Mouse (Mus musculus) small intestine, adult 2 months (tissue): ENCODE measurements around the gene 2810459M11Rik. TPM values are rescaled to one million over a fixed set of nuclear protein-coding genes. Genes with fewer than 3 reads are reported as not detected.

Source experiments
- H3K27ac ChIP-seq: fragments of 200-500 bp; 2 replicates; pipeline ENCODE4 v1.5.1; 2012; ENCODE audit warnings: low read depth, low read length, control low read depth, inconsistent platforms; ENCODE audit not compliant: insufficient read depth
- H3K27me3 ChIP-seq: fragments of 200-500 bp; 2 replicates; pipeline ENCODE4 v1.6.1; 2012; ENCODE audit warnings: mild to moderate bottlenecking, moderate library complexity, low read length, inconsistent platforms; ENCODE audit not compliant: control insufficient read depth, insufficient read depth
- H3K36me3 ChIP-seq: fragments of 200-500 bp; 2 replicates; pipeline ENCODE4 v1.6.1; 2012; ENCODE audit warnings: mild to moderate bottlenecking, low read length, control low read depth, inconsistent platforms; ENCODE audit not compliant: control insufficient read depth, insufficient read depth
- H3K4me1 ChIP-seq: fragments of 200-500 bp; 2 replicates; pipeline ENCODE4 v1.6.1; 2012; ENCODE audit warnings: low read length, inconsistent platforms, mixed read lengths; ENCODE audit not compliant: control insufficient read depth, insufficient read depth, insufficient read length
- H3K4me3 ChIP-seq: fragments of 200-500 bp; 2 replicates; pipeline ENCODE4 v1.5.1; 2012; ENCODE audit warnings: low read depth, mild to moderate bottlenecking, control low read depth, inconsistent platforms, low read length, moderate library complexity
- CTCF ChIP-seq: fragments of 200-500 bp; IDR thresholded peaks from 2 replicates; pipeline ENCODE4 v1.5.1; 2012; ENCODE audit warnings: low read depth, mild to moderate bottlenecking, control low read depth, inconsistent platforms, low read length, moderate library complexity, mixed read lengths; ENCODE audit not compliant: insufficient replicate concordance, insufficient read length; ENCODE audit errors: extremely low read depth
- POLR2A ChIP-seq: fragments of 200-500 bp; IDR thresholded peaks from 2 replicates; pipeline ENCODE4 v1.6.1; 2012; ENCODE audit warnings: low read depth, mild to moderate bottlenecking, control low read depth, inconsistent platforms, low read length, moderate library complexity
- WGBS: fragments of 180-500 bp; shearing (Covaris S2); methylation state at CpG from one replicate; pipeline ENCODE4 v1.1.7; 2018; 5-methylcytosine and 5-hydroxymethylcytosine counted together
- polyA plus RNA-seq: library from polyadenylated mRNA; depleted of rRNA; stranded (reverse); fragments of >200 nt; gene quantifications from 2 replicates; pipeline ENCODE4 v1.2.3, GENCODE M21; 2012; rRNA removed

2810459M11Rik gene
- polyA plus RNA-seq, 1 experiment = 9.4 TPM

GRCm38 (mm10) chr1:86076565-86076964 is 30.9 kb downstream of the 2810459M11Rik start:
- 95% methylated on average over 2 of the region's 2 CpGs for WGBS
- Histone ChIP-seq H3K36me3 (peaks cover 58% of the 10 kb centered on the region), H3K4me3 (no peak overlapping the region), H3K27ac (no peak overlapping the region), H3K27me3 (no peaks in the 10 kb centered on the region), H3K4me1 (no peaks in the 10 kb centered on the region)
- TF ChIP-seq CTCF = no peak
- TF ChIP-seq POLR2A = no peak

GRCm38 (mm10) chr1:86094413-86094812 is 48.8 kb downstream of the 2810459M11Rik start:
- 78% methylated on average over 7 of the region's 7 CpGs for WGBS
- H3K27me3 ChIP-seq = no peaks in the 10 kb centered on the region
- TF ChIP-seq CTCF (no peak), POLR2A (no peak)
- no peaks in the 10 kb centered on the region for H3K4me1 ChIP-seq
- no peak overlapping the region for H3K27ac ChIP-seq
- H3K4me3 ChIP-seq = no peak overlapping the region
- H3K36me3 ChIP-seq = peaks cover 52% of the 10 kb centered on the region

- Histone ChIP-seq H3K4me3 (no peak overlapping the region), H3K36me3 (peaks cover 8% of the 10 kb centered on the region), H3K4me1 (no peaks in the 10 kb centered on the region), H3K27ac (no peak overlapping the region), H3K27me3 (no peaks in the 10 kb centered on the region)
- WGBS = 97% methylated on average over 1 of the region's 1 CpGs
- TF ChIP-seq CTCF (no peak), POLR2A (no peak)
These were observed 59.4 kb downstream of the 2810459M11Rik start for GRCm38 (mm10) chr1:86105054-86105453.

Other genes with a start within 250 kb of the 2810459M11Rik start
- gene Itm2c, start 151.6 kb upstream of the 2810459M11Rik start, polyA plus RNA-seq = 51.3 and 95.0 TPM in 2 replicates
- 0.14 TPM in 1 of 2 replicates, not detected in the other for gene 4933407L21Rik, start 117.4 kb upstream of the 2810459M11Rik start, polyA plus RNA-seq
- gene Gpr55, start 84.9 kb upstream of the 2810459M11Rik start, polyA plus RNA-seq = 2.7 and 4.2 TPM in 2 replicates
- not detected in 2 replicates for gene Spata3, start 29.0 kb upstream of the 2810459M11Rik start, polyA plus RNA-seq
- gene Psmd1, start 18.5 kb downstream of the 2810459M11Rik start, polyA plus RNA-seq = 18.7 and 33.6 TPM in 2 replicates
- gene Htr2b, start 66.1 kb downstream of the 2810459M11Rik start, polyA plus RNA-seq = 0.53 and 0.99 TPM in 2 replicates
- 0.30 TPM in 1 of 2 replicates, not detected in the other for gene Gm21972, start 87.8 kb downstream of the 2810459M11Rik start, polyA plus RNA-seq
- gene Armc9, start 108.9 kb downstream of the 2810459M11Rik start, polyA plus RNA-seq = 1.2 and 1.4 TPM in 2 replicates